Mouse (Mus musculus) limb, embryonic 12.5 days (tissue): ENCODE data around the gene Gpr19. TPM values are rescaled to one million over a fixed set of nuclear protein-coding genes. Genes with fewer than 3 reads are reported as not detected.
A peak's percentile ranks its signal among the peaks of the same experiment; 100 is the strongest.

Source experiments
- ATAC-seq: fragments of 200-750 bp; cut with Nextera tagmentation; 2 replicates; pipeline ENCODE4 v1.8.0; 2017; ENCODE audit warnings: low read depth, moderate TSS enrichment; ENCODE audit not compliant: insufficient number of reproducible peaks, insufficient read depth, low FRiP score, low TSS enrichment
- H3K27ac ChIP-seq: fragments of 300-500 bp; sonication (generic); 2 replicates; pipeline ENCODE4 v1.5.1; 2016; ENCODE audit warnings: mild to moderate bottlenecking, moderate library complexity
- H3K27me3 ChIP-seq: fragments of 300-500 bp; sonication (generic); 2 replicates; pipeline ENCODE4 v1.6.1; 2016; ENCODE audit warnings: mild to moderate bottlenecking, moderate library complexity
- H3K36me3 ChIP-seq: fragments of 300-500 bp; sonication (generic); 2 replicates; pipeline ENCODE4 v1.6.1; 2016; ENCODE audit warnings: mild to moderate bottlenecking, moderate library complexity
- H3K4me1 ChIP-seq: fragments of 300-500 bp; sonication (generic); replicated peaks from 2 replicates; pipeline ENCODE4 v1.6.1; 2016
- H3K4me2 ChIP-seq: fragments of 300-500 bp; sonication (generic); 2 replicates; pipeline ENCODE4 v1.6.1; 2016; ENCODE audit warnings: mild to moderate bottlenecking, moderate library complexity
- H3K4me3 ChIP-seq: fragments of 300-500 bp; sonication (generic); replicated peaks from 2 replicates; pipeline ENCODE4 v1.5.1; 2016; ENCODE audit warnings: mild to moderate bottlenecking
- H3K9ac ChIP-seq: fragments of 300-500 bp; sonication (generic); replicated peaks from 2 replicates; pipeline ENCODE4 v1.6.1; 2016; ENCODE audit warnings: mild to moderate bottlenecking, moderate library complexity
- H3K9me3 ChIP-seq: fragments of 300-500 bp; sonication (generic); 2 replicates; pipeline ENCODE4 v1.6.1; 2016; ENCODE audit warnings: mild to moderate bottlenecking, moderate library complexity
- WGBS: fragments of 180-500 bp; shearing (Covaris S2); methylation state at CpG from one replicate; pipeline ENCODE4 v1.1.7; 2016; 5-methylcytosine and 5-hydroxymethylcytosine counted together
- polyA plus RNA-seq: library from polyadenylated mRNA; unstranded; fragments of >200 nt; fragmentation: Nextera tagmentation; extraction: Ambion mirVana; gene quantifications from 2 replicates; pipeline ENCODE4 v1.2.1, GENCODE M21; 2016

Gpr19 gene
- polyA plus RNA-seq, 1 experiment from 2014 or later: 8.6 TPM

DNA sequence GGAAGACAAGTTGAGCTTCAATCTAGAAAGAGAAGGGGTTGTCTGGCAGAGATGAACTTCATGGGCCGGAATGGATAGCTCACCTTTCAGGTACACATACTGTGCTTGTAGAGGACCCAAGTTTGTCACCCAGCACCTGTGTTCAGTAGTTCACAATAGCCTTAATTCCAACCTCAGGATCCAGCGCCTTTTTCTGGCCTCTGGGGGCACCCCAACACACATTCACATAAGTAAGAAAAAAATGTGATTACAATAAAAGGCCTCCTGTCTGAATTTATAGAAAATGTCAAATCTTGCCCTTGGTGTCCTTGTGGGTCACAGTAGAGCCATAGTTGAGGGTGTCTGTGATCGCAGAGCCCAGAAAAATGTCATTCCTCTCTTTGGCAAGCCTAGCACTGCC, 31.1 kb downstream of the Gpr19 start:
- Histone ChIP-seq H3K27me3 (no peaks in the 10 kb centered on the region), H3K36me3 (peaks cover 16% of the 10 kb centered on the region), H3K27ac (no peak overlapping the region), H3K4me1 (peaks cover 4% of the 10 kb centered on the region), H3K9ac (no peak overlapping the region), H3K4me3 (no peak overlapping the region), H3K4me2 (no peak overlapping the region), H3K9me3 (no peaks in the 10 kb centered on the region)
- no peak for ATAC-seq
- 88% methylated on average over 3 of the region's 3 CpGs for WGBS

DNA sequence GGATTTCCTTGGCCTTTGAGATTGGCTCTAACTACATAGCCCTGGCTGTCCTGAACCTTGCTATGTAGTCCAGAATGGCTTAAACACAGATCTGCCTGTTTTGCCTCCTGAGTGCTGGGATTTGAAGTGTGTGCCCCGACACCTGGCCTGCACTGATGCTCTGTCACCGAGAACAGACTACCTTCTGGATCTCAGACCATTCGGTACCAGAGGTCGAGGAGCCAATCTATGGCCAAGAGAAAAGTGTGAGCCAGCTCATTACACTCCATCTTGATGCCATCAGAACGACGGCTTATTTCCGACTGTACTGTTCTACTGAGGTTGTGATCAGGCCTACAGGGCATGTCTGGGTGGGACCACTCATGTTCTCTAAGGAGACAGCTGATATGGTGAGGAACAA, 32.3 kb downstream of the Gpr19 start:
- H3K9ac ChIP-seq: no peak overlapping the region
- H3K9me3 ChIP-seq: no peaks in the 10 kb centered on the region
- peaks cover 8% of the 10 kb centered on the region for H3K4me1 ChIP-seq
- no peak overlapping the region for H3K27ac ChIP-seq
- H3K4me2 ChIP-seq: no peak overlapping the region
- H3K36me3 ChIP-seq: peaks cover 16% of the 10 kb centered on the region
- no peak overlapping the region for H3K4me3 ChIP-seq
- WGBS: 89% methylated on average over 7 of the region's 7 CpGs
- H3K27me3 ChIP-seq: no peaks in the 10 kb centered on the region
- ATAC-seq: no peak

DNA sequence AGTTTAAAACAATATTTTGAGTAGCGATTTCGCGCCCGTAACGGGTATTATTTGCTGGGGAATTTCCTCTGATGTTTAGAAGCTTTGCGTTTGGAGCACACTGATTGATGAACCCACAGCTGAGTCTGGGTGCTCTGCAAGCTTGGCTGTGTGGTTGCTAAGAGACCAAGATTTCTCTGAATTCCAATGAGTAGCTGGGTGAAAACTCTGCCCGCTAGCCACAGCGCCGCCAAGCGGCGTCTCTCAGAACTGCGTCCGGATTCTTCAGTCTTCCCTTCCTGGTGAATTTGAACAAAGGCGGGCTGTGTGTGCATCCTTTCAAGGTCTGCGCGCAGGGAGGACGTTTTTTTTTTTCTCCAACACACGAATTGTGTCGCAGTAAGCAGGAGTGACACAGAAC, 35.2 kb downstream of the Gpr19 start:
- Histone ChIP-seq H3K27me3 (no peaks in the 10 kb centered on the region), H3K9me3 (no peaks in the 10 kb centered on the region), H3K27ac (peak overlapping the region; percentile 41; the same call in 1 of the 2 replicates), H3K4me2 (peak overlapping the region; percentile 46), H3K36me3 (no peaks in the 10 kb centered on the region), H3K9ac (no peak overlapping the region), H3K4me1 (peaks cover 13% of the 10 kb centered on the region), H3K4me3 (peak overlapping the region; percentile 26)
- ATAC-seq: peak; percentile 80
- 4% methylated on average over 19 of the region's 19 CpGs for WGBS

DNA sequence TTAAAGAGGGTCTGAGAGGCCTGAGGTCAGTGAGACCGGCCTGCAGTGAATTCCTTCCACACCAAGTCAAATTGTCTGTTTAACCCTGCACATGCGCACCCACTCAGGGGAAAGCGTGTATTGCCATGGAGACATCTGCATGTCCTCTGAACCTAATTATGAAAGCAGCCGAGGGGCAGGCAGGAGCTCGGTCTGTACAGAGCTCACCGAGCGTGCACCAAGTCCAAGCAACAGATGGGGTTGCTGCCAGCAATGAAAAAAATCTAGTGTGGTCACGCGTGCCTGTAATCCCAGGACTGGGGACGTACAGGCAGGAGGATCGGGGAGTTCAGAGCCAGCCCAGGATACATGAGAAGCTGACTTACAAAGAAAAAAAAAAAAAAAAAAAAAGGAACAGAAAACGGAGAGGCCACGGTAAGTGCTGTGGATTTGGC, 35.7 kb downstream of the Gpr19 start:
- WGBS: 21% methylated on average over 13 of the region's 13 CpGs
- ATAC-seq: peak; percentile 75

DNA sequence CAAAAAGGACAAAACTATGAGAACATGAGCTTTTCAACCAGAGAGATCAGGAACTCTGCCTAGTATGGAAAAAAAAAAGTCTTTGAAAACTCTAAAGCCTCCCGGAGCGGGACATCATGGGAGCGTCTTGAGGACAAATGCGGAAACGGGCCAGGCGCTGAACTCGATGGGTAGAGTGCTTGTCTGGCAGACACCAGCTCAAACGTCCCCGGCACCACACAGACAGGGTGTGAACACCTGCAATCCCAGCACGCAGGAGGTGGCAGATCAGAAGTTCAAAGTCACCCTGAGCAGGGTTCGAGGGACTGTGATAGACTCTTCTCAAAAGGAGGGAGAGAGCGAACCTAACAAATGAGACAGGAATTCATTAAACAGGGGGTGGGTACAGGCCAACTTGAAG, 37.0 kb downstream of the Gpr19 start:
- WGBS: 86% methylated on average over 12 of the region's 12 CpGs
- peaks cover 4% of the 10 kb centered on the region for H3K36me3 ChIP-seq

More for the DNA sequence above, 35.7 kb downstream of the Gpr19 start:
- H3K9ac ChIP-seq: no peak overlapping the region
- H3K4me1 ChIP-seq: peaks cover 13% of the 10 kb centered on the region
- H3K36me3 ChIP-seq: no peaks in the 10 kb centered on the region
- no peaks in the 10 kb centered on the region for H3K9me3 ChIP-seq
- peak overlapping the region; percentile 46 for H3K4me2 ChIP-seq
- H3K27ac ChIP-seq: peak overlapping the region; percentile 41; the same call in 1 of the 2 replicates
- H3K27me3 ChIP-seq: no peaks in the 10 kb centered on the region
- peak overlapping the region; percentile 26 for H3K4me3 ChIP-seq

DNA sequence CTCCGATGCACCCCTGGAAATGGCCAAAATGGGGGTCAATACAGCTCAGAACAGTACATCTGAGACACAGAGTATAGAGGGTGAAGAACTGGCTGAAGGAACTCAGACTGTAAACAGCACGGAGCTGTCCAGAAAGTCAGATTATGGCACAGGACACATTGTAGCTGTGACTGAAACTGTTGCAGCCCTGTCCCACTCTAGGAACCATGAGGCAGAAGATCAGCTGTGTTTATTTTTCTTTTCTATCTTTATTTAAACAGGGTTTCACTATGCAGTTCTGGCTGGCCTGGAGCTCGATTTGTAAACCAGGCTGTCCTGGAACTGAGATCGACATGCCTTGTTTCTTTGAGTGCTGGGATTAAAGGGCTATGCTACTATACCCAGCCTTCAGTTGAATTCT, 38.1 kb downstream of the Gpr19 start:
- ATAC-seq: no peak
- Histone ChIP-seq H3K27ac (no peak overlapping the region), H3K4me1 (peaks cover 13% of the 10 kb centered on the region), H3K4me2 (no peak overlapping the region), H3K9me3 (no peaks in the 10 kb centered on the region), H3K4me3 (no peak overlapping the region), H3K9ac (no peak overlapping the region), H3K36me3 (peaks cover 6% of the 10 kb centered on the region), H3K27me3 (no peaks in the 10 kb centered on the region)
- 77% methylated on average over 4 of the region's 4 CpGs for WGBS

More for the DNA sequence above, 37.0 kb downstream of the Gpr19 start:
- no peak overlapping the region for H3K27ac ChIP-seq
- H3K9ac ChIP-seq: no peak overlapping the region
- H3K4me3 ChIP-seq: no peak overlapping the region
- H3K27me3 ChIP-seq: no peaks in the 10 kb centered on the region
- H3K4me2 ChIP-seq: no peak overlapping the region
- peaks cover 13% of the 10 kb centered on the region for H3K4me1 ChIP-seq
- no peaks in the 10 kb centered on the region for H3K9me3 ChIP-seq
- no peak for ATAC-seq

DNA sequence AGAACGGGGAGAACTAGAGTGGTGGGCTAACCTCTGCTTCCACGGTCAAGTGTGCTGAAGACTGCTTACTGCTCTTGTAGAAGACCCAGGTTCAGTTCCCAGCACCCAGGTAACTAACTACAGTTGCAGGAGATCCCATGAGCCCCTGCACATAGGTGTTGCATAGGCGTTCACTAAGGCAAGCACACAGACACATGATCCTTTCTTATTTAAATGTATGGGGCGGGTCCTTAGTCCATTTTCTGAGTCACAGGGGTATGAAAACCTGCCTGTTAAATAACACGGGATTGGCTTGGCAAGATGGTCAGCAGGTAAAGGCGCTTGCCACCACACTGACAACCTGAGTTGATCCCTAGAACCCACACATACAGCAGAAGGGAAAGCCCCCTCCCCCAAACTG, 39.4 kb downstream of the Gpr19 start:
- 90% methylated on average over 6 of the region's 6 CpGs for WGBS
- no peaks in the 10 kb centered on the region for H3K9me3 ChIP-seq
- no peaks in the 10 kb centered on the region for H3K27me3 ChIP-seq
- H3K27ac ChIP-seq: no peak overlapping the region
- no peak overlapping the region for H3K9ac ChIP-seq
- no peak overlapping the region for H3K4me2 ChIP-seq
- no peak for ATAC-seq
- peaks cover 13% of the 10 kb centered on the region for H3K4me1 ChIP-seq
- H3K4me3 ChIP-seq: no peak overlapping the region
- H3K36me3 ChIP-seq: peaks cover 6% of the 10 kb centered on the region

DNA sequence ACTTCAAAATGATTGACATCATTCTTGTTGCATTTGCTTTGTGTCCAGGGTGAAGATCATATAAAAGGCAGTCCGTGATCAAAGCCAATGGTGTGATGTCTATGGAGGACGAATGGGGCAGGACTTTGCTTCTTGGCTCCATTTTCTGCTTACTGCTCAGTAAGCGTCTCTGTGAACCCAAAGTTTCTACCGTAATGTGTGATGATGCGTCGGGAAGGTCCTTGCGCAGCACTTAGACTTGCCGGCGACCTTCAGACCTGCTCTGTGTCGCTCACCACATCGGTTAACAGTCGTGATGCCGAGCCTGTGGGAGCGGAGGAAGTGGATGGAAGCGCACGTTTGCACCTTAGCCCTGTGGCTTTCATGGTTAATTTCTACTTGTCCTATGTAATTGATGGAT, 42.5 kb downstream of the Gpr19 start:
- Histone ChIP-seq H3K9me3 (no peaks in the 10 kb centered on the region), H3K4me1 (peaks cover 5% of the 10 kb centered on the region; the same call in 1 of the 2 replicates), H3K27me3 (no peaks in the 10 kb centered on the region), H3K4me2 (no peak overlapping the region), H3K9ac (no peak overlapping the region), H3K27ac (no peak overlapping the region), H3K36me3 (peaks cover 6% of the 10 kb centered on the region), H3K4me3 (no peak overlapping the region)
- 86% methylated on average over 16 of the region's 16 CpGs for WGBS
- no peak for ATAC-seq

DNA sequence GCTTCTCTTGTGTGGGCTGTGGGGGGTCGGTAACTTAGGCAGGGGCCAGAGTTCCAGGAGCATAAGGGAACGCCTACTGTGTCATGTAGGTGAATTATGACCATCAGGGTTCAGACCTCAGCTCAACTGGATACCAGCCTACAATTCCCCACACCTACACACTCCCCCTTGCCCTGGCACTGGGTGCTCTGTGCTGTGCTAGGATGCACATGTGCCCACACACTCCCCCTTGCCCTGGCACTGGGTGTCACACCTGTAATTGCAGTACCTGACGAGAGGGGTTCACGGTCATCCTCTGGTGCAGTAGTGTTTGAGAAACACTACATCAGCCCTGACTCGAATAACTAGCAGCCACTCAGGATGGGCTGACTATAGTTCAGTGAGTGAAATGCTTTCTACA, 43.6 kb downstream of the Gpr19 start:
- H3K9me3 ChIP-seq: no peaks in the 10 kb centered on the region
- no peak overlapping the region for H3K27ac ChIP-seq
- 70% methylated on average over 5 of the region's 5 CpGs for WGBS
- no peak overlapping the region for H3K4me3 ChIP-seq
- no peak for ATAC-seq
- H3K4me1 ChIP-seq: no peaks in the 10 kb centered on the region
- no peak overlapping the region for H3K4me2 ChIP-seq
- no peak overlapping the region for H3K9ac ChIP-seq
- H3K27me3 ChIP-seq: no peaks in the 10 kb centered on the region
- peaks cover 6% of the 10 kb centered on the region for H3K36me3 ChIP-seq

DNA sequence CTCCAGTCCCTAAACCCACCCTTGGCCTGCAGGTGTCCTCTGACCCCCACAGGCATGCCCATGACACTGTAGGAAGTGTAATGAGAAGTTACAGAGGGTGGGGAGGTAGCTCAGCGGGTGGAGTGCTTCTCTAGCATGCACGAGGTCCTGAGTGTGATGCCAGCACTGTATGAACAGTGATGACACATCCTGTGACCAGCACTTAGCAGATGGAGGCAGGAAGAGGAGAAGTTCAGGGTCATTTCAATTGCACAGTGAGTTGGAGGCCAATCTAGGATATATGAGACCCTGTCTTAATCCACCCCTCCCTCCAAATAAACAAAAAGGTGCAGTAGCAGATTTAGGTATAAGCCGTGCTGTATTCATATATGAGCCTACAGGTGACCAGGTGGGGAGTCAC, 48.4 kb downstream of the Gpr19 start:
- no peaks in the 10 kb centered on the region for H3K4me1 ChIP-seq
- no peak overlapping the region for H3K27ac ChIP-seq
- no peak for ATAC-seq
- no peak overlapping the region for H3K4me2 ChIP-seq
- no peaks in the 10 kb centered on the region for H3K36me3 ChIP-seq
- no peak overlapping the region for H3K4me3 ChIP-seq
- no peaks in the 10 kb centered on the region for H3K9me3 ChIP-seq
- H3K27me3 ChIP-seq: no peaks in the 10 kb centered on the region
- WGBS: 78% methylated on average over 3 of the region's 3 CpGs
- no peak overlapping the region for H3K9ac ChIP-seq

DNA sequence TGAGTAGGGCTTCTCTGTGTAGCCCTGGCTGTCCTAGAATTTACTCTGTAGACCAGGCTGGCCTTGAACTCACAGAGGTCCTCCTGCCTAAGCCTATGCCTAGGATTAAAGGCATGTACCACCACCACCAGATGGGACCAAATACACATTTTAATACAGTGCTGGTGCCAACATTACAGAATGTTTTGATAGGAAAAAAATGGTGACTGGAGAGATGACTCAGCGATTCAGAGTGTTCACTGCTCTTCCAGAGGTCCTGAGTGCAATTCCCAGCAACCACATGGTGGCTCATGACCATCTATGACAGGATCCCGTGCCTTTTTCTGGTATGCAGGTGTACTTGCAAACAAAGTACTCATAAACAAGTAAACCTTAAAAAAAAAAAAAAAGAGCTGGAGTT, 48.9 kb downstream of the Gpr19 start:
- no peak overlapping the region for H3K4me3 ChIP-seq
- H3K4me2 ChIP-seq: no peak overlapping the region
- WGBS: 83% methylated on average over 2 of the region's 2 CpGs
- H3K9me3 ChIP-seq: no peaks in the 10 kb centered on the region
- no peaks in the 10 kb centered on the region for H3K4me1 ChIP-seq
- H3K9ac ChIP-seq: no peak overlapping the region
- no peak for ATAC-seq
- no peaks in the 10 kb centered on the region for H3K27me3 ChIP-seq
- no peaks in the 10 kb centered on the region for H3K36me3 ChIP-seq
- no peak overlapping the region for H3K27ac ChIP-seq

DNA sequence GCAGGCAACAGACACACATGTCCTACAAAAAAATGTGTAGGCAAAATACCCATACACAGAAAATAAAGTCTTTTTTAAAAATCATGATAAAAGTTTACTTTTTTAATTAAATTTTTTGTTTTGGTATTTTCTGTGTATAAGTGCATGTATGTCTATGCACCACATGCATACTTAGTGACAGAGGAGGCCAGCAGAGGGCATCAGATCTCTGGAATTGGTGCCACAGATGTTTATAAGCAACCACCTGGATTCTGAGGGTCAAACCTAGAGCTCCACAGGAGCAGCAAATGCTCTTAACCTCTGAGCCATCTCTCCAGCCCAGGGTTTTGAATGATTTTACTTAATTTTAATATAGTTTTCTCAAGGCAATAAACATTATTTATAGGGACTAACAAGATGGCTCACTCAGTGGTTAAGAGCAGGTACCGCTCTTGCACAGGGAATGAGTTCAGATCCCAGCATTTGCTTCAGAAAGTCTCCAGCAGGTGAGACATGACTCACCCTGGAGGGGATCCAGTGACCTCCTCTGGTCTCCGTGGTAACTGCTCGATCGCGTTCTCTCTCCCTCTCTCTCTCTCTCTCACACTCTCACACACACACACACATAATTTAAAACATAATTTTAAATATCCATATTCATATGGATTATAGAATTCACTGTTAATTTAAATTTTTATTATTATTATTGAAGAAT, 50.0 kb downstream of the Gpr19 start:
- Histone ChIP-seq H3K4me1 (no peaks in the 10 kb centered on the region), H3K36me3 (no peaks in the 10 kb centered on the region), H3K4me2 (no peak overlapping the region), H3K9ac (no peak overlapping the region), H3K4me3 (no peak overlapping the region), H3K9me3 (no peaks in the 10 kb centered on the region), H3K27ac (no peak overlapping the region), H3K27me3 (no peaks in the 10 kb centered on the region)
- no peak for ATAC-seq
- 78% methylated on average over 5 of the region's 5 CpGs for WGBS
